Mouse (Mus musculus) T-helper 17 cell (primary cell): Measurements from ENCODE around the gene Stk32c.

Experiments
- in situ Hi-C, 2 experiments: fragments of 300-600 bp; cut with MboI, MseI; formaldehyde crosslinking; loops; 1 replicate in 1 of 2; 2 replicates in 1 of 2; pipeline ENCODE4 v1.15.1; 2025; ENCODE audit warnings: high pct_unique_total_duplicates in 2 of 2

Gene Stk32c

GRCm38 (mm10) chr7:139151116-139151515 is 62.0 kb downstream of the Stk32c start:
- in situ Hi-C loops = no loop called here

- in situ Hi-C loops = no loop called here
These were observed 63.7 kb downstream of the Stk32c start for GRCm38 (mm10) chr7:139149373-139149772.

DNA sequence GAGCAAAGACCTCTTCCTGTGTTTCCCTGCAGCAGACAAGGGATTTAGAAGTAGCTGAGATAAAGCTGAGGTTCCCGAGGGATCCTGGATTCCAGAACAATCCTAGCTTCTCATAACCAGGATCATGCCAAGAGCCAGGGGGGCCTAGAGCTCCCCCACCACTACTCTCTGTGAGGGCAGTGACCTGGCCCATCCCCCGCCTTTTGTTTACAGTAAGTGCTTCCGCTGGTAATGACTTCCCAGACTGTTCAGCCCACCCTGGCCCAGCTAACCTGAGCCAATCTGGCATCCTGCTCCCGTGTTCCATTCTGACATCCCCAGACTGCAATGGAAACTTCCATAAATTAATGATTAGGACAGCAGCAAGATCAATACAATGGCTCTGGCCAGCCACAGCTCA is 65.7 kb downstream of the Stk32c start:
- in situ Hi-C loops = no loop called here

DNA sequence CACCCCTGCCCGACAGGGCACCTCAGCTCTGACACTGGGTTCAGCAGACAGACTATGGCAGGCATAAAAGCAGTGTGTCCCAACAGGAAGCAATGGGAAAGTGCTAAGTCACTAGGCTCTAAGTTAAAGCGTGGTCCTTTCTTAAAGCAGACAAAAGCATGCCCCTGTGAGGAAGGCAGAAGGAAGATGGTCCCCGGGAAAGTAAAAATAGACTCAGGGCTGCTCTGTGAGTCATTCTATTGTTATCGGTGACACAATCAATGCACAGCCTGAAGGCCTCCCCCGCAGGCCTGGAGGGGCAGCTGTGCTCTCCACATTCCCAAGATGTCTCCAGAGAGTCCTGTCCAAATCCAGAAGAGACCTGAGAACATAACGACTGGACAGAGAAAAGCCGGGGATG is 67.2 kb downstream of the Stk32c start:
- in situ Hi-C loops = no loop called here

- in situ Hi-C loops = no loop called here
These were observed 69.3 kb downstream of the Stk32c start for GRCm38 (mm10) chr7:139143785-139144184.

GRCm38 (mm10) chr7:139139921-139140461 is 73.1 kb downstream of the Stk32c start:
- in situ Hi-C loops = no loop called here

DNA sequence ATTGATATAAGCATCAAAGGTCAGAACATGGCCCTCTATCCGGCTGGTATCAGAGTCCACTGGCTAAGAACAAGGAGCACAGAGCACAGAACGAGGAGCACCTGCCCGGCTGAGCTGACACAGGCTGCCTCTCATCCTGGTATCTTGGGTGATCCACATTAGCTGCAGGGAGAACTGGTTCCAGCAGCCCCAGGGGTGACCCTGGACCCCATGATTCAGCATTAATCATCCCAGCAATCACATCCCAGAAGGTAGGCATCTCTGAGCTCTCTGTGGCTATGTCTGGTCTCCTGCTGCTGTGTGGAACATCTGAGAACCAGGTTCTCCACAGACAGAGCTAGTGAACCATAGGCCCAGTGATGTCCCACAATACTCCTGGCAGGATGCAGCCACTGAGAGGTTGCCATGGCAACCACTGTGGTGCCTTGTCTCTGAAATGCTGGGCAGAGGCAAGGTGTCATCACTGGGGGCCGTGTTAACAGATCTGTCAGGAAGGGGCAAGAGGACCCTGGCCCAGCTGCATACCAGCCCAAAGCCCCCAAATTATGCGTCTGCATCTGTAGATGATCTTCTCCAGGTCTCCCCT is 76.1 kb downstream of the Stk32c start:
- in situ Hi-C loops = no loop called here

DNA sequence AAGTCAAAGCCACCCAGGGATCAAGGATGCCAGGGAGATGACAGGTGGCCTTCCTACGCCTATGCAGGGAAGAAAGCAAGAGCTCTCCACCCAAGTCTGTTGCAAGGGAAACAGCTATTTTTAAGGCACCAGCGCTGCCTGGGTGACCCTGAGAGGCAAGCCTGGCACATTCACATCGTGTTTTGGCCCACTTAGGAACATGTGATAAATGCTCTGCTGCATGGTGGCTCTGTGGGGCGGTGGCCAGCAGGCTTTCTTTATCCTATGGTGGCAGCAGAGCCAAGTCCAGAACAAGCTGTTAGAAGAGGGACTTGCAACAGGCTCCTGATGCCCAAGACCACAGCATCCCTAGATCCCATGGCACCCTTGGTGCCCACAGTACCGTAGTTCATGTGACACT is 77.9 kb downstream of the Stk32c start:
- in situ Hi-C loops = no loop called here

GRCm38 (mm10) chr7:139133446-139133845 is 79.7 kb downstream of the Stk32c start:
- in situ Hi-C loops = no loop called here

GRCm38 (mm10) chr7:139131538-139131937 is 81.6 kb downstream of the Stk32c start:
- in situ Hi-C loops = no loop called here

DNA sequence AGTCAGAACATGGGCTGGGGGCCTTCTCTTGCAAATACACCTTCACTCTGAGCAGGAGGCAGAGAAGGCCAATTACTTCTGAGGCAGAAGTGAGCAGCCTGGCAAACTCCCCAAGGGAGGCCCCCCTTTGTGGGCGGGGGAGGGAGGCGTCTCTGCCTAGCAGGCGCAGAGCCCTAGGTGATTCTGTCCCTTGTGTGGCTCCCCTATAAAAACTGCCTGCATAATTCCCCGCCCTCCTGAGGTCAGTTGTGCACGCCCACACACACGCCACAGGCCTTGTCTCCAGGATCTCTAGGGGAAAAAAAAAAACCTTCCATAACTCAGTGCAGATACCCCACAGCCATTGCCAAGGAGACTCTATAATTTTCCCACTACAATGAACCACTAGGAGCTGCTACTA is 82.7 kb downstream of the Stk32c start:
- in situ Hi-C loops = no loop called here

- in situ Hi-C loops = no loop called here
These were observed 84.1 kb downstream of the Stk32c start for GRCm38 (mm10) chr7:139128994-139129393.

DNA sequence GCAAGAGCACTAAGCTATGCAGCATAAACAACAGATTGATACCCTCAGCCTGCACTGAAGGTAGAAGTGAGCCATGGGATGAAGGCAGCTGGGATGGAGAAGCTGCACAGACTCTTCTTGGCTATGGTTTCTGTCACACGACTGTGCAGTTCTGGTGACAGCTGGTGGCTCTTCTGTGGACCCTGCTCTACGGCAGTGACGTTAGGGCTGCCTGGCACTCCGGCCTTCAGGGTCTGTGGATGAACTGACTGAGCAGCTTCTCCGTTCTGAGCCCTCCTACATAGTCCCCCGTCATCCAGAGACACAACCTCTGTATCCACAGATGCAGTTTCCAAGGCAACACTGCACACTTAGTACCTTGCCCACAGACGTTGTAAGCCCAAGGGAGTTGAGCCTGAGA is 86.6 kb downstream of the Stk32c start:
- in situ Hi-C loops = no loop called here

- in situ Hi-C loops = no loop called here
These were observed 87.2 kb downstream of the Stk32c start for GRCm38 (mm10) chr7:139125881-139126280.

GRCm38 (mm10) chr7:139119775-139120153 is 93.3 kb downstream of the Stk32c start:
- in situ Hi-C loops = loop anchor here (5.0 kb wide), 1 partner anchor 78 kb away; no protein-coding TSS in a partner anchor

- in situ Hi-C loops = no loop called here
These were observed 93.8 kb downstream of the Stk32c start for GRCm38 (mm10) chr7:139119152-139119774.

GRCm38 (mm10) chr7:139107908-139108650 is 105.0 kb downstream of the Stk32c start:
- in situ Hi-C loops = loop anchor here in 1 of 2 experiments (10.0 kb wide), 1 partner anchor 367 kb away; no protein-coding TSS in a partner anchor

DNA sequence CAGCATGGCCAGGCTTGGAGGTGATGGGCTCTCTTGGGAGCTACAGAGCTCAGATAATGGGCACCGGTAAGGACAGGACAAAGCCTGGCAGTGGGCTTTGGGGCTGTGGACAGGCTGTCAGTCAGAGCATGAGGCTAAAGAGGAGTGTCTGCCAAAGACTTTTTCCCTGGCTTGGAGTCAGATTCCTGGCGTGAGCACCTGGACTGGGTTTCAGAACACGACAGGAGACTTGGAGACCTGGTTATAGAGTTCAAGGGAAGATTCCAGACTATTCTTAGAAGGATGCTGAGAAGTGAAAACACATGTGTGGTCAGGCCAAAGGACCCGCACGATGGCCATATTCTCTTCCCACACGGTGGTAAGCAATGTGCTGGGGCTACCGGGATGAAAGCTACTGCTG is 107.4 kb downstream of the Stk32c start:
- in situ Hi-C loops = loop anchor here in 1 of 2 experiments (10.0 kb wide), 1 partner anchor 369 kb away; no protein-coding TSS in a partner anchor

DNA sequence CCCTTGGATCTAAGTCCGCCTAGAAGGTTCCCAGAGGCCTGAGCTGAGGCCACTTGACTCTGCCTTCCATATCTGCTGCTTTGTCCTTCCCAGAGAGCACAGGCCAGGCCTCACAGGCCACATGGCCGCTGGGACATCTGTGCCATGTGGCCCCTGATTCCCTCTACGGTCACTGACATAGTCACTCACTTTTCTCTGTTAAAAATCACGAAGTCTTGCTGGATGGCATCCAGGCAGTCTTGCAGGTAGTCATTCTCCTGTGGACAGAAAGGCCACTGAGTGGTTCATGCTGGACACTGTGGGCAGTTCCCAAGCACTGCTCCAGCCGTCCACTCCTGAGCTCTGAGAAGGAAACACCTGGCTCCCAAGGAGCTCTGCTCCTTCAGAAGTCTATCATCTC is 108.0 kb downstream of the Stk32c start:
- in situ Hi-C loops = loop anchor here in 1 of 2 experiments (10.0 kb wide), 1 partner anchor 370 kb away; no protein-coding TSS in a partner anchor

GRCm38 (mm10) chr7:139103960-139104381 is 109.1 kb downstream of the Stk32c start:
- in situ Hi-C loops = loop anchor here in 1 of 2 experiments (10.0 kb wide), 1 partner anchor 371 kb away; no protein-coding TSS in a partner anchor

- in situ Hi-C loops = loop anchor here in 1 of 2 experiments (10.0 kb wide), 1 partner anchor 373 kb away; no protein-coding TSS in a partner anchor
These were observed 111.3 kb downstream of the Stk32c start for GRCm38 (mm10) chr7:139101826-139102225.

- in situ Hi-C loops = loop anchor here in 1 of 2 experiments (10.0 kb wide), 1 partner anchor 373 kb away; no protein-coding TSS in a partner anchor
These were observed 111.8 kb downstream of the Stk32c start for GRCm38 (mm10) chr7:139101286-139101804.
